21 mouse cellular contexts compared by ENCODE assay signal in the genomic region with DNA sequence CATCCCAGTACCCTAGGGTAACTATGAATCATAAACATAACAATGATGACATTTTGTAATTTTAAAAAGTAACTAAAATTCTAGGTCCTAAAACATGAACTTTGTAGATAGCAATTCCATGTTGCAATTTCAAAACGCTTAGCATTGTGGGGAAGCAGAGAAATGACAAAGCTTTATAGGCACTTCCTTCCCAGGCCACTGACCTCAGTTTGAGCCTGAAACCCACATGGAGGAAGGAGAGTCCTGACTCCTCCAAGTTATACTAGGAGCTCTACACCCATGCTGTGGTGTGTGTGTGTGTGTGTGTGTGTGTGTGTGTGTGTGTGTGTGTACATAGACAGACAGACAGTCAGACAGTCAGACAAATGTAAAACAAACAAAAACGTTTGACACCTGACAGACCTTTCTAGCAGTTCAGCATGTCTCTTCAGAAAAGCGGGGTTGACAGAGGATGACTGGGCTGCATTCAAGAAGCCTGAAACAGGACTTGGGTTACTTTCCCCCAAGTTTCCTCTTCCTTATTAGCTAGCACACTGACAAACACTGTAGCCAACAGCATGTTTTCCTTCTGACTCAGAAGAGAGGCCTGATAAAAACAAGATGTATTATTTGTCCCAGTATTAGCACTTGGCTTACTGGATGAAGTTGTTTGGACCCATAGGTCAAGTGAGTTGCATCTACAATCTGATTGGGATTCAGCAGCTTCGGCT. TPM values are rescaled to one million over a fixed set of nuclear protein-coding genes. Genes with fewer than 3 reads are reported as not detected.
DNase-seq lines count a peak whose midpoint lies in the region; ATAC-seq and TF ChIP-seq lines count a peak whose summit lies in the region.
"Had no signal": no experiment of that assay in that cellular context is flagged by ENCODE, and none has a peak within 500 bp of the region (broad histone marks: within the 10 kb centered on the region; RNA-seq: fewer than 3 reads in every experiment).

No protein-coding gene starts in this region.

- no peak for TF ChIP-seq CTCF in heart, adult 2 months (IDR thresholded peaks at IDR 0.05)

- peak overlapping the region; percentile 19 for H3K27ac ChIP-seq in heart, adult 2 months
- H3K27ac ChIP-seq in limb, embryonic 10.5 days = no peak overlapping the region
- H3K27ac ChIP-seq in forebrain, embryonic 11.5 days (ENCODE audit: low read depth, low read length) = no peak overlapping the region
- H3K27ac ChIP-seq: embryonic facial prominence, embryonic 15.5 days; forebrain, embryonic 12.5 days; hindbrain, postnatal 0 days; kidney, postnatal 0 days; midbrain, embryonic 13.5 days; neural tube, embryonic 13.5 days had no signal

- TF ChIP-seq POLR2A in heart, adult 2 months (IDR thresholded peaks at IDR 0.05; ENCODE audit: insufficient read depth, low read depth, low read length) = no peak

- no peaks in the 10 kb centered on the region for H3K27me3 ChIP-seq in heart, adult 2 months (ENCODE audit: control insufficient read depth, insufficient read depth, low read length)
- peaks cover 70% of the 10 kb centered on the region for H3K27me3 ChIP-seq in limb, embryonic 10.5 days (ENCODE audit: low read depth, poor library complexity, severe bottlenecking)
- no peaks in the 10 kb centered on the region for H3K27me3 ChIP-seq in forebrain, embryonic 11.5 days (ENCODE audit: control insufficient read depth, insufficient read depth, low read length)
- H3K27me3 ChIP-seq: embryonic facial prominence, embryonic 15.5 days; forebrain, embryonic 12.5 days; midbrain, embryonic 13.5 days; neural tube, embryonic 13.5 days had no signal

- intact Hi-C loops in heart, adult 2 months (cut with DNase I) = loop anchor here (5.0 kb wide), 1 partner anchor 35 kb away; a partner anchor contains a TSS
- intact Hi-C loops in heart, postnatal 14 days (cut with DNase I) = no loop called here

- H3K9ac ChIP-seq in heart, adult 2 months (ENCODE audit: low read depth, low read length) = no peak overlapping the region
- no peak overlapping the region for H3K9ac ChIP-seq in forebrain, embryonic 11.5 days (ENCODE audit: low read length)
- H3K9ac ChIP-seq: embryonic facial prominence, embryonic 15.5 days; forebrain, embryonic 12.5 days; midbrain, embryonic 13.5 days; neural tube, embryonic 13.5 days had no signal

- H3K4me1 ChIP-seq in heart, adult 2 months (ENCODE audit: control insufficient read depth, insufficient read depth, low read length) = peaks cover 5% of the 10 kb centered on the region
- no peaks in the 10 kb centered on the region for H3K4me1 ChIP-seq in limb, embryonic 10.5 days
- H3K4me1 ChIP-seq in forebrain, embryonic 11.5 days (replicated peaks; ENCODE audit: control insufficient read depth, insufficient read depth, low read length) = no peaks in the 10 kb centered on the region
- H3K4me1 ChIP-seq: embryonic facial prominence, embryonic 15.5 days; midbrain, embryonic 13.5 days had no signal

- H3K9me3 ChIP-seq in limb, embryonic 10.5 days (replicated peaks) = no peaks in the 10 kb centered on the region
- H3K9me3 ChIP-seq in forebrain, embryonic 11.5 days (ENCODE audit: control insufficient read depth, low read length) = no peaks in the 10 kb centered on the region
- H3K9me3 ChIP-seq: embryonic facial prominence, embryonic 15.5 days; forebrain, embryonic 12.5 days; midbrain, embryonic 13.5 days; neural tube, embryonic 13.5 days had no signal

- H3K79me2 ChIP-seq in heart, adult 2 months (replicated peaks; ENCODE audit: control insufficient read depth, insufficient read depth, low read length) = no peaks in the 10 kb centered on the region

- DNase-seq in heart, adult 2 months = no peak
- no peak for DNase-seq in heart, postnatal 14 days
- DNase-seq in urinary bladder, postnatal 14 days (ENCODE audit: low spot score) = peak; percentile 3
- DNase-seq in urinary bladder, postnatal 25 days (ENCODE audit: low spot score) = no peak
- no peak for DNase-seq in limb, embryonic 10.5 days (ENCODE audit: low spot score)
- DNase-seq in forebrain, embryonic 11.5 days (ENCODE audit: low spot score) = no peak
- DNase-seq in cerebellum, postnatal 36 days = no peak
- DNase-seq: adrenal gland, postnatal 10 days; gastrocnemius, postnatal 14 days; heart, postnatal 4 days; kidney, adult 11 months; liver; lung, adult 18-20 months; thymus, adult 18-20 months had no signal

- WGBS in heart, adult 2 months = 45% methylated on average over 4 of the region's 4 CpGs
- WGBS in limb, embryonic 10.5 days = 62% methylated on average over 4 of the region's 4 CpGs
- 71% methylated on average over 4 of the region's 4 CpGs for WGBS in forebrain, embryonic 11.5 days

- no peak for TF ChIP-seq EP300 in heart, adult 2 months (IDR thresholded peaks at IDR 0.05; ENCODE audit: insufficient read depth, low read depth, low read length)

- H3K36me3 ChIP-seq in heart, adult 2 months (ENCODE audit: control insufficient read depth, insufficient read depth, low read length) = no peaks in the 10 kb centered on the region
- no peaks in the 10 kb centered on the region for H3K36me3 ChIP-seq in limb, embryonic 10.5 days
- no peaks in the 10 kb centered on the region for H3K36me3 ChIP-seq in forebrain, embryonic 11.5 days (ENCODE audit: control insufficient read depth, insufficient read depth, low read length)
- H3K36me3 ChIP-seq: embryonic facial prominence, embryonic 15.5 days; forebrain, embryonic 12.5 days; midbrain, embryonic 13.5 days; neural tube, embryonic 13.5 days had no signal

- no peak overlapping the region for H3K4me3 ChIP-seq in heart, adult 2 months
- no peak overlapping the region for H3K4me3 ChIP-seq in limb, embryonic 10.5 days
- H3K4me3 ChIP-seq in forebrain, embryonic 11.5 days (ENCODE audit: low read depth, low read length) = no peak overlapping the region
- H3K4me3 ChIP-seq: embryonic facial prominence, embryonic 15.5 days; forebrain, embryonic 12.5 days; midbrain, embryonic 13.5 days; neural tube, embryonic 13.5 days had no signal

- ATAC-seq in granulocyte monocyte progenitor cell, adult 5-6 weeks (replicated peaks; ENCODE audit: poor library complexity, severe bottlenecking) = peak; percentile 85
- ATAC-seq in forebrain, embryonic 11.5 days (replicated peaks; ENCODE audit: low FRiP score) = no peak
- ATAC-seq: hindbrain, postnatal 0 days; midbrain, embryonic 13.5 days had no signal

- H3K4me2 ChIP-seq in forebrain, embryonic 11.5 days (ENCODE audit: low read depth, low read length, severe bottlenecking) = no peak overlapping the region
- H3K4me2 ChIP-seq: embryonic facial prominence, embryonic 15.5 days; forebrain, embryonic 12.5 days; midbrain, embryonic 13.5 days; neural tube, embryonic 13.5 days had no signal

RNA-seq across cellular contexts. Expression of a gene that starts 37.5 kb away (rescaled TPM):
- total RNA-seq in heart, adult 2 months (2021) = 1 to 10 TPM; 5.7 to 7.0 TPM
- 4.3 and 4.5 TPM in 2 replicates for polyA plus RNA-seq in heart, adult 2 months (2012; rRNA removed)
- total RNA-seq in heart, postnatal 14 days (2021) = 10 to 100 TPM in 1 of 2 experiments, 1 to 10 TPM in 1; 9.9 to 11.3 TPM
- 0.04 TPM in 1 of 2 replicates, not detected in the other for total RNA-seq in granulocyte monocyte progenitor cell, adult 5-6 weeks (2014; fragmentation: Nextera tagmentation)
- total RNA-seq in granulocyte monocyte progenitor cell, adult 5-6 weeks (2017) = 0.17 TPM in 1 of 2 replicates, not detected in the other
- 0.29 and 0.54 TPM in 2 replicates for polyA plus RNA-seq in limb, embryonic 10.5 days (2016; fragmentation: Nextera tagmentation; extraction: Ambion mirVana)
- 16.5 and 17.4 TPM in 2 replicates for polyA plus RNA-seq in forebrain, embryonic 11.5 days (2014; fragmentation: Nextera tagmentation; extraction: Ambion mirVana)

Comparison
In these comparisons a context has a peak if more than half of its experiments do, and no peak if none do; other contexts are left out.
1. RNA of a gene that starts 37.5 kb away (total RNA-seq): 9.9 to 11.3 TPM in heart, postnatal 14 days and 5.7 to 7.0 TPM in heart, adult 2 months; 0.04 to 0.17 TPM in granulocyte monocyte progenitor cell, adult 5-6 weeks; every median in the first group is over 4 times any median in the second.